Mouse (Mus musculus) ES-Bruce4 (cell line): ENCODE results near the gene Ckap5.

Source experiments
- CTCF ChIP-seq: IDR thresholded peaks from one replicate; pipeline ENCODE4 v1.8.1; 2011; ENCODE audit warnings: low read depth, low read length
- EP300 ChIP-seq: IDR thresholded peaks from 2 replicates; pipeline ENCODE4 v1.6.1; 2011; ENCODE audit warnings: low read depth, low read length; ENCODE audit not compliant: insufficient read depth

DNA sequence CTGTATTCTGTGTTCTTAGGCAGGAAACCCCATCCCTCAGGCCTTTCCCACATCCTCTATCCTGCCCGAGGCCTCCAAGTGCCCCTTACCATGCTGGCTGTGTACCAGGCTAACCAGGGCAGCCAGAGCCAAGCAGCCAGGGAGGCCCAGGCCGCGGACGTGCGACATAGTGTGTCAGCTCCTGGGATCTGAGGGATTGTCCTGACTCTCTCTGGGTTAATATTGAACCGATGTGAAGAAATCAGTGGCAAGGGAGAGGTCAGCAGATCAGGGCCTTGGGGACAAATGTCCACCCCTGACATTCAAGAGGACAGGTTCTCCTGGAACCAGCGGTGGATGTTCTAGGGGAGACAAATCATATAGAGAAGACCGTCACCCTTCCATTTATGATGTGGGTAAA is 109.7 kb downstream of the Ckap5 start, which contains the start of gene F2:
- TF ChIP-seq EP300 (no peak), CTCF (no peak)
